Mouse (Mus musculus): ENCODE results near the gene Nlrc5. TPM values are rescaled to one million over a fixed set of nuclear protein-coding genes. Genes with fewer than 3 reads are reported as not detected.
A peak's percentile ranks its signal among the peaks of the same experiment; 100 is the strongest.

Gene Nlrc5
- total RNA-seq, 1 experiment from 2014 or later = 2.0 TPM

DNA sequence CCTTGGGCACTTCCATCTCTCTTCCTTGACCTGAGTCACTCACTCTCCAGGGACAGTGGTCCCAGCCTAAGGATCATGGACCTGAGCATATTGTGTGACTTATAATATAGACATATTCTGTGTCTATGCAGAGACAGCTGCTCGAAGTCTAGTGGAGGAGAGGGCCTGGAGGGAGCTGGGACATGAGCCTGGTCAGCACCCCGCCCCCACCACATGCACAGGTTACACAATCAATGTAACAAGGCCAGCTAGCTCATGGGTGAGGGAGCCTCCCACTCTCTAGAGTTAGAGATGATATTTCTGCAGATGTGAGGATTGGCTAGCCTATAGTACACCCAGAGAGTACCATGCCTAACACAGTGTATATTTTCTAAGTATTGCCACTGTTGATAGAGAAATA is 36.6 kb downstream of the Nlrc5 start:
- peak; percentile 62 for DNase-seq

DNA sequence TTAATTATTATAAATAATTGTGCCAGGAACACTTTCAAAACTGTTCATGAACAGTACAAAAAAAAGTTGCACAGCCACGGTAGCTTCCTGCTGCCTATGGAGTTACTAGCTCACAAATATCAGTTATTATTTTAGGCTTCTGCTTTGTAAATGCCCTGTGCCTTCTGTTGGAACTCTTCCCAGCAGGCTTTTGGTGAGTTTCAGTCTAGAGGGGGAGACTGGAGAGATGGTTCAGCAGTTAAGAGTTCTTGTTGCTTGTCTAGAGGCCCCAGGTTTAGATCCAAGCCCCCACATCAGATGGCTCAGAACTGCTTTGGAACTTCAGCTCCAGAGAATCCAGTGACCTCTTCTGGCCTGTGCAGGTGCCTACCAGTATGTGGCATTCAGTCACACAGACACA is 37.1 kb downstream of the Nlrc5 start:
- no peak for DNase-seq

DNA sequence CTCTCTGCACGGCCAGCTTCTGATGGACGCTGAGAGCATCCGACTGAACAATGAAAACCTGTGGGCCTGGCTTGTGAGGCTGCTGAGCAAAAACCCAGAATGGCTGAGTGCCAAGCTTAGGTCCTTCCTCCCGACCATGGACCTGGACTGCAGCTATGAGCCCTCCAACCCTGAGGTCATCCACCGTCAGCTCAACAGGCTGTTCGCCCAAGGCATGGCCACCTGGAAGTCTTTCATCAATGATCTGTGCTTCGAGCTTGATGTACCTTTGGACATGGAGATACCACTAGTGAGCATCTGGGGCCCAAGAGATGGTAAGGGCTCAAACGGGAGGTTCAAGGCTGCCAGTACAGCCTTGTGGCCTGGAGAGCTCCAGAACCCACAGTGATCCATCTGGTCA is 38.6 kb downstream of the Nlrc5 start:
- DNase-seq = no peak

DNA sequence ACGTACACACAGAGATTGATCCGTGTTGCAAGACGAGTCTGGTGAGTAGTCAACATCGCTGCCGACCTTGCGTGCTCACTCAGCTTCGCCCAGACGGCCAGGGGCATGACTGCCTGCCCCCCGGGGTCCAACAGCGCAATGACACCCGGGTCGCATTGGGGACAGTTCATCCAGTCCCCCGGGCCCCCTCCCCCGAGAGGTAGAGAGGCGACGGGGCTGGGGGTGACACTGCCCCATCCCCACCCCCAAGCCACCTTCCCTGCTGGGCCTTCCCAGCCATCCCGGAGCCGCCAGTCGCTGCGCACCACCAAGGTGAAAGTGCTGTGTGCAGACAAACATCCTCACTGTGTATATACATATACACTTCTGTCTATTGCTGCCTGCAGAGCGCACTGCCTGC is 39.3 kb downstream of the Nlrc5 start:
- no peak for DNase-seq

DNA sequence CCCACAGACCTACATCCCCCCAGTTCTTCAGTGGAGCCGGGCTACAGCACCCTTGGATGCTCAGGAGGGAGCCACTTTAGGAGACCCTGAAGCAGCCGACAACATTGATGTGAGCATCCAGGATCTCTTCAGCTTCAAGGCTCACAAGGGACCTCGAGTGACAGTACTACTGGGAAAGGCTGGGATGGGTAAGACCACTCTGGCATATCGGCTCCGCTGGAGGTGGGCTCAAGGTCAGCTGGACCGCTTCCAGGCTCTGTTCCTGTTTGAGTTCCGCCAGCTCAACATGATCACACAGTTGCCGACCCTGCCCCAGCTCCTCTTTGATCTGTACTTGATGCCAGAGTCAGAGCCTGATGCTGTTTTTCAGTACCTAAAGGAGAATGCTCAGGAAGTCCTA is 41.6 kb downstream of the Nlrc5 start:
- DNase-seq = no peak

DNA sequence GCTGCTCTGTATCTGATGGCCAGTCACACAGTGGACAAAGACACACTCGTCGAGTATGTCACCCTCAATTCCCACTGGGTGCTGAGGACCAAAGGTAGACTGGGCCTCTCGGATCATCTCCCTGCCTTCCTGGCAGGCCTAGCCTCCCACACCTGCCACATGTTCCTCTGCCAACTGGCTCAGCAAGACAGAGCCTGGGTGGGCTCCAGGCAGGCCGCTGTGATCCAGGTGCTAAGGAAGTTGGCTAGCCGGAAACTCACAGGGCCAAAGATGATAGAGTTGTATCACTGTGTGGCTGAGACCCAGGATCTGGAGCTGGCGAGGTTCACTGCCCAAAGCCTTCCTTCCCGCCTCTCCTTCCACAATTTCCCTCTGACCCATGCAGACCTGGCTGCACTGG is 42.7 kb downstream of the Nlrc5 start:
- DNase-seq = no peak

DNA sequence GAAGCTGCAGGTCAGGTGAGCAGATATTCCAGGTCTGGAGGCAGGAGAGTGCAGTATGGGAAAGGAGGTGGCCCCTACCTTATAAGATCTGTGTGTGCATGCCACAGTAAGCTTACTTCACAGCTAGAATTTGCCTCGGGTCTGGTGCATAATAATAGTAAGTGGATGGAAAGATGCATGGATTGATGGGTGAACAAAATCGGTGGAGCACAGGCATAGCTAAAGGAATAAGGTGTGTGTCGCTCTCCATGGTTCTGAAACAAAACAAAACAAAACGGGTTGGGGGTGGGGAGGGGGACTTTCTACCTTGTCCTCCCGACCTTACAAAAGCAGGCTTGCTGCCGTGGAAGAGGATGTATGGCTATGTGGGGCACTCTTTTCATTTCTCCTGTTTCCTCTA is 47.9 kb downstream of the Nlrc5 start:
- no peak for DNase-seq

DNA sequence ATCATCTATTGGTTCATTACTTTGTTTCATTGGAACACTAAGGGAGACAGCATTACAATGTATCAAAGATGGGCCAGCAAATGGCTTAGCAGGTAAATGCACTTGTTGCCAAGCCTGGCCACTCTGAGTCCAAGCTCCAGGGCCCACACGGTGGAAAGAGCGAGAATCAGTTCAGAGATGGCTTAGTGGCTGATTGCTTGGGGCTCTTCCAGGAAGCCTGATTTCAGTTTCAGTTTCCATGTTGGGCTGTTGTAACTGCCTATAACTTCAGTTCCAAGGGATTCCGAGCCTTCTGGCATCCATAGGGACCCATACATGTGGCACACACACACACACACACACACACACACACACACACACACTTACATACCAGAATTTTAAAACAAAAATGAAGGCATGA is 51.1 kb downstream of the Nlrc5 start:
- peak; percentile 3 for DNase-seq

DNA sequence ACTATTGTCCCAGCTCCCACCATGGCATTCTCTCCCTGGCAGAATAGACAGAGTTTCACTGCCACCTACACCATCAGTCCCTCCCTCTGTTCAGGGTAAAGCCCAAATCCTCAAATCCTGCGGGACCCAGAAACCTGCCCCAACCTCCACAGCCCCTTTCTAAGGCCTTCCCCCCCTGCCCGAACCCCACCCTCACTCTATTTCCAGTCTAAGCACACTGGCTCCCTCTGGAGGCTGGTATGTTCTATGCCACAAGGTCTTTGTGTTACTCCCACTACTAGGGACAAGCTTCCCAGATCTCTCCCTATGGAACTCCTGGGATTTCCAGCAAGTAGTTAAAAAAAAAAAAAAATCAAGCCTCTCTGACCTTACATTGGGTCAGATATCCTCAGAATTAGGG is 51.7 kb downstream of the Nlrc5 start:
- peak; percentile 70 for DNase-seq

DNA sequence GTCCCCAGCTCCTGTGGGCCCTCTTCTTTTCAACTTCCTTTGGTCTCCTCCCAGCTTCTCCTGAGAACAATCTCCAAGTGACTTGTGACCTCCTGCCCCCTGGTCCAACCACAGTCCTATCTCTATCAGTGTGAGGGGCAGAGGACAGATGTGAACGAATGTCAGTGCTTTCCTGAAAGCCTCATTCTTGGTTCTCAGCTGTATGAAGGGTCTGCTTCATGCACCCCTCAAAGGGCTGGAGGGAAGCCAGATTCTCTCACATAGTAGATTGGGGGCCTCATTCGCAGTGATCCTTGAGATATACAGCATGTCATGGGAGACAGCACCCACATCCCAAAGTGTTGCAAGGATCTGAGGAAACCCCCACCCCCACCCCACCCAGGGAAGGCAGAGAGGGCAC is 53.9 kb downstream of the Nlrc5 start:
- no peak for DNase-seq

DNA sequence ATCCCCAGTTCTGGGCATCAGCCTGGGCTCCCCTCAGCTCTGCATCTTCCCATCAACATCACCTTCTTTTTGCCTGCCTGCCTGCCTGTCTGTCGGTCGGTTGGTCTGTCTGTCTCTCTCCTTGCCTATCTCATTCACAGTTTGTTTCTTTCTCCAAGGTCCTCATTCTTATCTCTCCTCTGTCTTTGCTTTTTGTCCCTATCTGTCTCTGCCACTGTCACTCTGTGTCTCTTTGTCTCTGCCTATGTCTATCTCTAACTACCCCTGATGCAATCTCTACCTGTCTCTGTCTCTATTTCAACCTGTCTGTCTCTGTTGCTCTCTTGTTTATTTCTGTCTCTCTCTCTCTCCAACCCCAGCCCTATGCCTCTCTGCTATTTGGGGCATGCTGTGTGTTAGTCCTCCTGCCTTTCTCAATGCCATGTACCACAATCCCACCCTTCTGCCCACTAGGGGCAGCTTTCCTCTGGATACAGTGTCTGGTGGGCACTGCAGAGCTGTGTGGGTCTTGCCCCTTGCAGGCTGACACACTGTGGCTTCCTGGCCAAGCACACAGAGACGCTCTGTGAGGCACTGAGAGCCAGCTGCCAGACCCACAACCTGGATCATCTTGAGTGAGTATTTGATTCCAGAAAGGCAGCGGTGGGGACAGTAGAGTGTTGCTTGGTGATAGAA is 55.8 kb downstream of the Nlrc5 start:
- no peak for DNase-seq

DNA sequence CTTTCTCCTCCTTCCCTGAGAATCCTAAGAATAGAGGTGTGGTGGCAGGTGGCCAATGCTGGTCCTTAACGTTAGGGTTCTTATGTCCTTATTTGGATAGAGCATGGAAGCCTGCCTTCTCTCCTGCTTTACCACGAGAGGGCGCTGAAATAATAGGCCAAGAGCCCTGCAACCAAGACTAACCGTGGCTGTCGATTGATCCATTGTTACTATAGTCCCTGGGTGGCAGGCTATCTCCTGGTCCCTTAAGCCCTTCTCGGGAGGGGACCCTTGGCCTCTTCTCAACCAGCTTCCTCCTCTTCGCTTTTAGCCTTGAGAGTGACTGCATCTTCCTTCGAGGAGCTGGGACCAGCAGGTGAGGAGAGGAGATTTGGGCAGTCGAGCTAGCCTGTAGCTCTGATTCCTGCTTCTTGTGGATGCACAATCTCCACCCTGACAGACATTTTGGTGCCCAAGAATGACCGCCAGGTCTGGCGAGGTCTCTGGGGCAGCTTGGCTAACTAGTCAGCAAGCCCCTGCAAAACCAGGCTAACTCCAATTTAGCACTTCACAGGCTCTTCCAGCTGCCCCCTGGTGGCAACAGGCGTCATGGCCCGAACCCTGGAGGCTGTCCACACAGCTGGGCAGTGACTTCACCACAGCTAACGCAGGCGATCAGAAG is 58.0 kb downstream of the Nlrc5 start:
- DNase-seq = peak; percentile 88

DNA sequence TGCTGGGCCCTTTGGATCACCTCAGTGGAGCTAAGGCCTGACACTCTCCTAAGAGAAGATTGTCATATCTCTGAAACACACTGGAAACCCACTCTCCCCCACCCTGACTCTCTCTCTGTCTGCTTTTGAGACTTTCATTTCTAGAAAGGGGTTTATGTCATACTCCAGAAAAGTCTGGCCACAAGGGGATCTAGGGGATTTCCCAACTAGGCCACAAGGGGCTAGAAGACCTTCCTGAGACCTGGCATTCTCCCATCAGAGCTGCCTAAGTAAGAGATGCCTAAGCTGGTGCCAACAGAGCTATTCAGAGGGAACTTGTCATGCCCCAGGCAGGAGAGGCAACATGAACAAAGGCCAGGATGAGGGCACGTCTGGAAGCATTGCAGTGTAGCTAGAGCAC is 59.1 kb downstream of the Nlrc5 start:
- no peak for DNase-seq

DNA sequence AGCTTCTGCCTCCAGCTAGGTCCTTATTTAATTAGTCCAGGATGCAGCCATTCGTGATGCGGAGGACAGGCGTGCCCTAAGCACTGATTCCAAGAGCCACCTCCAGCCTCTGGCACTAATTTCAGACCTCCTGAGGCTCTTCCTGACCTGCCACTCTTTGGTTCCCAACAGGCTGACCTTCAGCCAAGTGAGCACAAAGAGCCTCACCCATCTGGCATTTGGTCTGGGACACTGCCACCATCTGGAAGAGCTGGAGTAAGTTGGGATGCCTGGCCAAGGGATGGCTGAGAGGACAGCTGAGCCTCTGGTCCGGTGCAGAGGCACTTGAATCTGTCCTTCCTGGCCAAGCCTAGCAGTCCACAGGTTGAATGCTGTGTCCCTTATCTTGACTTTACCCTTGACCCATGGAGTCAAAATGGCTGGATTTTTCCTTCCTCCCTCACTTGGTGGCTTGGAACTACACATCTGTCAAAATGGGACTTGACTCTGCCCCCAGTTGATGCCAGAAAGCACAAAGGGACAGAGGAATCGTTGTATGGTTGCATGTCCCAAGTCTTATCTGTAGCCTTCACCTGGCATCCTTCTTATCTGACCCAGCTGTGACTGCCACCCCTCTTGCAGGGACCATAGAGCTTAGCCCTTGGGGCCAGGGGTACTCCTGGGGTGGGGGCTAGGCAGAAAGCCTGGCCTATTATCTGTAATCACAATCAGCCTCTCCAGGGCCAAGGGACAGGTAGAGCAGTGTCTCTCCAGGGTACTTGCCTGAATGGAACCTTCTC is 81.5 kb downstream of the Nlrc5 start:
- peak; percentile 58 for DNase-seq

DNA sequence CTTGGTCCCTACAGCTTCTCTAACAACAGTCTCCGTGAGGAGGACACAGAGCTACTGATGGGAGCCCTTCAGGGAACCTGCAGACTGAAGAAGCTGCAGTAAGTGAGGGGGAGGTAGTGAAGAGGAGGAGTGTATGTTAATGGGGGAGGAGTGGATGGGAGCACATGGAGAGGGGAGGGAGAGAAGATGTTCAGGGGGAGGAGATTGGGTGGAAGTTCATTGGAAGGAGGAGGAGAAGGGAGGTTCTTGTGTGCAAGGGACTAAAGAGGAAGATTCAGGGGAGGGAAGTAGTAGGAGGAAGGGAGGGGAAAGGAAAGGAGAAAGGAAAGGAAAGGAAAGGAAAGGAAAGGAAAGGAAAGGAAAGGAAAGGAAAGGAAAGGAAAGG is 82.0 kb downstream of the Nlrc5 start:
- no peak for DNase-seq

DNA sequence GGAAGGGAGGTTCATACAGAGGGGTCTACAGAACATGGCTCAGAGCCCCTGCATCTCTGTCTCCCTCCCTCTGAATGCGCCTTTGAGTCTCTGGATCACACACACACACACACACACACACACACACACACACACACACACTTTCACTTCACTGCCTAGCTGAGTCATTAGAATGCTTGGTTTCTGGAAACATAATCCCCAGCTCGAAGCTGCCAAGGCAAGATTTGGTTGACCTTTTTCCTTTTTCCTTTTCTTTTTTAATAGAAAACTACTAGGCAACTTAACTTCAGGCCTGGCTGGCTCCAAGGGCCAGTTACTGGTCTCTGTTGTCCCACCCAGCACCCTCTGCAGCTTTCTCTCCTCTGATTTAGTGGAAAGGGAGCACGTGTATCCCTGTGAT is 82.6 kb downstream of the Nlrc5 start:
- peak; percentile 41 for DNase-seq

DNA sequence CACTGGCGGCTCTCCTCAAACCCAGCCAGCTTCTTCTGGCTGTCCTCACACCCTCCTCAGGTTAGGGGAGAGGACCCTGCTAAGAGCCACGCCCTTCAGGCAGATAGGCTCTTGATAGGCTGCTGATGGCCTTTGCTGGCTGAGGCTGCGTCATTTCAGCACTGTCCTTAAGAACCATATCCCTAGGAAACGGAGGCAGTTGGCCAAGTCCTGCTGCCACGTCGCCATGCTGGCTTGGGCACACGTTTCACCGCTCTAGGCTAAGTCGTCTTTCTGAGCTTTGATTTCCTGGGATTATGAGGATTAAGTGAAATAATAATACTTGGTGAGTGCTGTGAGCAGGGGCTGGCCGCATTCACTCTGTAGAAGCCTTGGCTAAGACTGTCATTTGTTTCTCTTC is 84.2 kb downstream of the Nlrc5 start:
- DNase-seq = peak; percentile 45

DNA sequence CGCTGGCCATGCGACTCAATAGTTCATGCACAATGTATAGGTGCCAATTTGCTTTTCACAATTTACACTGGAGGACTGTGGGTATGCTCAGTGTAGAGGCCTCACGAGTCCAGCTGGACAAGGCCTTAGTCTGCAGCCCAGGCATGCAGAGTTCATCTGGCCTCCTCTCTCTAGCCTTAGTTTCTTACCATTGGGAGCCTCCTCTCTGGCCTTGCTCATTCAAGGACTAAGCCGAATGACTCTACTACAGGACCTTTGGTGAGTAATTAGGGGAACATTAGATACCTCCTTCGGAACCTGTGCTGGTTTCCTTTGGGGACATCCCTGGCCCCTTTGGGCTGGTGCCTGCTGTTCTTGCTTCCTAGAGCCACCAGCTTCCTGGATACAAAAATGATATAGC is 84.9 kb downstream of the Nlrc5 start:
- DNase-seq = no peak

DNA sequence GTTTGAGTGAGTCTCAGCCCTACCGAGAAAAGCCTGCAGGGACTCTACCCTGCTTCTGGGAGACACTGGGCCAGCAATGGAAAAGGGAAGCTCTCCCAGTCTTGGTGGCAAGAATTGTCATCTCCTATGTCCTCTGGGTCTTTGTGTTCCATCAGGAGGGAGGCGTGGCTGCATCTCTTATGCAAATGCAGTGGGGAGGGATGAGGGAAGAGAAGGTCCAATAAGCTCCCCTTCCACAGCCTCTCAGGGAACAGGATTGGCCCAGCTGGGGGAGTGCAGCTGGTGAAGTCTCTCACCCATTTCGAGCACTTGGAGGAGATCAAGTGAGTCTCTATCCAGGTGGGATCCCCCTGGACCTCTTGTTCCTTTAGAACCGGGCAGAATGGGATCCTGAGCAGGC is 87.3 kb downstream of the Nlrc5 start:
- no peak for DNase-seq

DNA sequence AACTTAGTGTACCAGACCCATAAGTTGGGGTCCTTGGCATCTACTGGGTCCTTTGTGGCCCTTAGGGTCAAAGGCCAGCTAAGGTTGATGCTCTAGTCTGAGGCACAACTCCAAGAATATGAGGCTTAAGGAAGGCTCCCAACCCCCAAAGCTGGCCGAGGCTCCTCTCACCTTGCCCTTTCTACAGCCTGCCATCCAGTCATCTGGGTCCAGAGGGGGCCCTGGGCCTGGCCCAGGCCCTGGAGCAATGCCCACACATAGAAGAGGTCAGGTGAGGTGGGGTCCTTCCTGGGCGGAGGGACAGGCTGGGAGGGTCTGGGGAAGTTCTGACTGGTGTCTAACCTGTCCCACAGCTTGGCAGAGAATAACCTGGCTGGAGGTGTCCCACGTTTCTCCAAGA is 88.3 kb downstream of the Nlrc5 start:
- DNase-seq = no peak

DNA sequence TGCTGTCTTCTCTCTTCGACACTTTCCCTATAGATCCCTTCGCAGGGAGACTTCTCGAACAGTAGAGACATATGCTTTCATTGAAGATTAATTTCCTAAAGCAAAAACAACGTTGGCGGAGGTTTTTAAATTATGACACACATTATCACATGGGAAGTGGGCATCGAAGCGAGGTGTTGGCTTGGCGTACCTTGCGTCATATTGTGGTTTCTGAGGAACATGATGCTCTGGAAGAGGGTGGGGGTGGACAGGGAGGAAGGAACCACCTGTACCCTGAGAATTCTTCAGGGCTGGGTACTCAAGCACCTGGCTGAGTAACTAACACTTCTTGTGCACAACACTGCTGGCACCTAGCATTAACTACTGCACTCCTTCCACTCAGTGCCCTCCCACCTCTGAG is 90.4 kb downstream of the Nlrc5 start:
- DNase-seq = no peak

DNA sequence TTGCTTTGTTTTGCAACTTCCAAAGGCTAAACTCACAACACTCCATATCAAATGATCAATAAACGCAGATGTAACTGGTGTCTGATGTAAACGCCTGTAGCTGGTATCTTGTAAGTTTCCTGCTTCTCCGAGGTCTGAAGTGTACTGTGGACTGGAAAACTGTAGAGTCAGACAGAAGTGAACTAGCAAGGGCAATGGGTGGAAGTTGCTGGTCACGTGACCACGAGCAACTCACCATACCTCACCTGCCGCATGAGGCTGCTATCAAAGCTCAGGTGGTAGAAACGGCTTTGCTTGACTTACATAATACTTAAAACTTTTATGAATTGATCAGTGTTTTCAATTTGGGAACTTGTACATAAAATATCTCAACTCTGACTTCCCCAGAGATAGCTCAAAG is 93.0 kb downstream of the Nlrc5 start:
- DNase-seq = no peak

DNA sequence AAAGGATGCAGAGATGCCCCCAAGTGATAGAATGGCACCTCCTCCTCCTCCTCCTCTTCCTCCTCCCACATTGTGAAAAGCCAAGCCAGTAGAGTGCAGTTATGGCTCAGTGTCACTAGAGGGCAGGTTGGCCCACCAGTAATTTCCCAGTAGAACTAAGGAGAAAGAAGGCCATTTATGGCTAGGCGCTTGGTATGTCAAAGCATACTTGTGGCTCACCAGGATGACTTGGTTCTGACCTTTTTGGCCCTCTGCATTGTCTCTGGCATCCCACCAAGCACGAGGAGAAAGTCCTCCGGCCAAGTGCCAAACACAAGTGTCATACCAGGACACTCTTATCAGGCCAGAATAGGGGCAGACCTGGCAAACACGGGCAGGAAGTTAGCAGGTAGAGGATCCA is 94.1 kb downstream of the Nlrc5 start:
- peak; percentile 70 for DNase-seq

DNA sequence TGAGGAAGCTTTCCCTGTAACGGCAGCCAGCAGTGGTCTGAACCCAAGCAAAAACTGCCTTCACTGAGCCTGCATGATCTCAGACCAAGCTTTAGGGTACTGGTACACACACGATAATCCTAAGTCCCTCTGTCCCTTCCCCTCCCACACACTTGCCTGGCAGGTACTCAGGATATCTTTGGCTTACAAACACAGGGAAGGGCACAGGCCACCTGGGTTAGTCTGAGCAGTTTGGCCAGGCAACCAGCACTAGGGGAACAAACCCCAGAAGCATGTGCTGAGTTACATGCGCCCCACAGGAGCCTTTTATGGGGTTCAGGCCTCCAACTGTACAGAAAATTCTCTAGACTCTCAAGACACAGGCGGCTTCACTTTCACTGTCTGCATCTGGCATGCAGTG is 95.7 kb downstream of the Nlrc5 start:
- DNase-seq = no peak
